Mouse (Mus musculus) testis, adult 2 months (tissue): ENCODE measurements around the gene Gm15517.

Experiments used
- CTCF ChIP-seq: fragments of 200-500 bp; IDR thresholded peaks from 2 replicates; pipeline ENCODE4 v1.5.1; 2012; ENCODE audit warnings: low read depth, mild to moderate bottlenecking, inconsistent platforms, low read length, moderate library complexity; ENCODE audit not compliant: control insufficient read depth, insufficient read depth, insufficient replicate concordance
- POLR2A ChIP-seq: fragments of 200-500 bp; IDR thresholded peaks from 2 replicates; pipeline ENCODE4 v1.6.1; 2012; ENCODE audit warnings: low read depth, mild to moderate bottlenecking, inconsistent platforms, low read length, moderate library complexity; ENCODE audit not compliant: control insufficient read depth

DNA sequence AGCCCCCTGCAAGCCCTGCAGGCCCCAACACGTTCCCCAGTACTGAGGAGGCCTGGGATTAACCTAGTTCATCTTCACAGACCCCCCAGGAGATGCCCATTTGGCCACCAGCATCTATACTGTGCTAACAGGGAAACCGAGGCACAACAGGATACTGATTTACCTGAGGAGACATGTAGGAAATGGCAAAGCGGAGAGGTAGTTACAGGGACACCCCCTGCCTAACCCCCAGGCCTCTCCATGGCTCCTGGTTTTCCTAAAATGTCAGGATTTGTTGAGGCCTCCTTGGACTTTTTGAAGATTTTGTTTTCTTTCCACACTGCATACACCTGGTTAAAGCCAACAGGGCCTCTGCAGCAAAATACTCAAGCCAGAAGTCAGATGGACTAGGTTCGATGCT is 4.0 kb upstream of the Gm15517 start, which contains the start of gene Acp4:
- TF ChIP-seq CTCF, result no peak
- TF ChIP-seq POLR2A, result no peak
